Mouse (Mus musculus) T-cell, adult 66 days (primary cell): ENCODE results near the gene Hist1h4n. TPM values are rescaled to one million over a fixed set of nuclear protein-coding genes. Genes with fewer than 3 reads are reported as not detected.

Experiments used
- total RNA-seq, 2 experiments: library from RNA; stranded (reverse); gene quantifications; 3 replicates in 1 of 2; 4 replicates in 1 of 2; pipeline ENCODE4 v1.2.4; 2023

Gene Hist1h4n
- 100 to 1,000 TPM in 1 of 2 experiments, 10 to 100 TPM in 1; 17.4 to 191 TPM for total RNA-seq

GRCm38 (mm10) chr13:21831418-21832394 is at the start of gene Hist1h4n:
Gene Hist1h4n, minus strand, starts transcription at chr13:21832196.

GRCm38 (mm10) chr13:21833461-21833860 is 1.5 kb upstream of the Hist1h4n start, which contains the start of the genes Hist1h2ap and Hist1h2br:
Gene Hist1h2ap, minus strand, starts transcription at chr13:21833507.
Gene Hist1h2br, plus strand, starts transcription at chr13:21833743.

GRCm38 (mm10) chr13:21811539-21811938 is 20.5 kb downstream of the Hist1h4n start, which contains the start of gene Hist1h4m:
Gene Hist1h4m, plus strand, starts transcription at chr13:21811746.

GRCm38 (mm10) chr13:21810073-21810472 is 21.9 kb downstream of the Hist1h4n start, which contains the start of the genes Hist1h2bq and Hist1h2ao:
Gene Hist1h2bq, minus strand, starts transcription at chr13:21810197.
Gene Hist1h2ao, plus strand, starts transcription at chr13:21810465.

GRCm38 (mm10) chr13:21786899-21787629 is 44.9 kb downstream of the Hist1h4n start, which contains the start of the genes Hist1h2an and Hist1h2bp:
Gene Hist1h2an, minus strand, starts transcription at chr13:21787218.
Gene Hist1h2bp, plus strand, starts transcription at chr13:21787461.

GRCm38 (mm10) chr13:21783255-21783617 is 48.8 kb downstream of the Hist1h4n start, which contains the start of gene Hist1h3i:
Gene Hist1h3i, minus strand, starts transcription at chr13:21783370.

Other genes starting within 250 kb of the Hist1h4n start
- gene Olfr1362, start 218.2 kb downstream of the Hist1h4n start, total RNA-seq, result not detected
- gene Olfr11, start 189.7 kb downstream of the Hist1h4n start, total RNA-seq, result not detected
- gene Olfr1361, start 168.8 kb downstream of the Hist1h4n start, total RNA-seq, result not detected
- gene Olfr1360, start 154.8 kb downstream of the Hist1h4n start, total RNA-seq, result not detected
- gene Olfr1359, start 134.1 kb downstream of the Hist1h4n start, total RNA-seq, result not detected
- gene Hist1h2bl, start 116.1 kb downstream of the Hist1h4n start, total RNA-seq, result 100 to 1,000 TPM in 1 of 2 experiments, 10 to 100 TPM in 1; 41.0 to 101 TPM
- gene Hist1h2ai, start 115.8 kb downstream of the Hist1h4n start, total RNA-seq, result 10 to 100 TPM; 69.0 to 85.5 TPM
- gene Hist1h3h, start 114.5 kb downstream of the Hist1h4n start, total RNA-seq, result 100 to 1,000 TPM in 1 of 2 experiments, 10 to 100 TPM in 1; 63.3 to 163 TPM
- gene Hist1h2bm, start 110.2 kb downstream of the Hist1h4n start, total RNA-seq, result 10 to 100 TPM in 1 of 2 experiments, 1 to 10 TPM in 1; 9.3 to 35.0 TPM
- gene Hist1h4j, start 97.1 kb downstream of the Hist1h4n start, total RNA-seq, result 10 to 100 TPM in 1 of 2 experiments, 1 to 10 TPM in 1; 9.9 to 32.0 TPM
- gene Hist1h4k, start 81.7 kb downstream of the Hist1h4n start, total RNA-seq, result 100 to 1,000 TPM; 339 to 539 TPM
- 10 to 100 TPM; 34.6 to 52.1 TPM for gene Hist1h2ak, start 78.4 kb downstream of the Hist1h4n start, total RNA-seq
- 100 to 1,000 TPM in 1 of 2 experiments, 10 to 100 TPM in 1; 62.8 to 108 TPM for gene Hist1h2bn, start 78.1 kb downstream of the Hist1h4n start, total RNA-seq
- gene Hist1h1b, start 51.6 kb downstream of the Hist1h4n start, total RNA-seq, result 10 to 100 TPM; 20.5 to 68.4 TPM
- gene Hist1h3i, start 48.8 kb downstream of the Hist1h4n start, total RNA-seq, result 100 to 1,000 TPM in 1 of 2 experiments, 10 to 100 TPM in 1; 89.3 to 207 TPM
- gene Hist1h2an, start 45.0 kb downstream of the Hist1h4n start, total RNA-seq, result 10 to 100 TPM in 1 of 2 experiments, 1 to 10 TPM in 1; 8.2 to 18.6 TPM
- gene Hist1h2bp, start 44.7 kb downstream of the Hist1h4n start, total RNA-seq, result 10 to 100 TPM; 22.1 to 55.1 TPM
- 100 to 1,000 TPM in 1 of 2 experiments, 10 to 100 TPM in 1; 85.1 to 138 TPM for gene Hist1h2bq, start 22.0 kb downstream of the Hist1h4n start, total RNA-seq
- 100 to 1,000 TPM; 104 to 232 TPM for gene Hist1h2ao, start 21.7 kb downstream of the Hist1h4n start, total RNA-seq
- gene Hist1h4m, start 20.4 kb downstream of the Hist1h4n start, total RNA-seq, result 100 to 1,000 TPM; 266 to 341 TPM
- gene Hist1h2ap, start 1.3 kb upstream of the Hist1h4n start, total RNA-seq, result 10 to 100 TPM; 52.5 to 94.4 TPM
- 100 to 1,000 TPM in 1 of 2 experiments, 10 to 100 TPM in 1; 85.9 to 136 TPM for gene Hist1h2br, start 1.5 kb upstream of the Hist1h4n start, total RNA-seq
- under 1 TPM; 0.36 to 0.67 TPM for gene Zfp184, start 112.9 kb upstream of the Hist1h4n start, total RNA-seq
- gene Pom121l2, start 149.0 kb upstream of the Hist1h4n start, total RNA-seq, result not detected
- under 1 TPM in 1 of 2 experiments, not detected in 1; 0.93 TPM for gene Prss16, start 177.5 kb upstream of the Hist1h4n start, total RNA-seq
- gene Hist1h2ah, start 203.4 kb upstream of the Hist1h4n start, total RNA-seq, result 10 to 100 TPM in 1 of 2 experiments, 1 to 10 TPM in 1; 9.5 to 83.4 TPM
- 100 to 1,000 TPM in 1 of 2 experiments, 10 to 100 TPM in 1; 47.4 to 137 TPM for gene Hist1h2bk, start 203.7 kb upstream of the Hist1h4n start, total RNA-seq
- 100 to 1,000 TPM in 1 of 2 experiments, 10 to 100 TPM in 1; 55.8 to 104 TPM for gene Hist1h4i, start 209.2 kb upstream of the Hist1h4n start, total RNA-seq
- gene Hist1h2ag, start 210.7 kb upstream of the Hist1h4n start, total RNA-seq, result 100 to 1,000 TPM in 1 of 2 experiments, 10 to 100 TPM in 1; 44.9 to 107 TPM
- gene Hist1h2bj, start 211.0 kb upstream of the Hist1h4n start, total RNA-seq, result 10 to 100 TPM; 39.1 to 88.2 TPM